Mouse (Mus musculus): Measurements from ENCODE around the gene Rep15. TPM values are rescaled to one million over a fixed set of nuclear protein-coding genes. Genes with fewer than 3 reads are reported as not detected.

Gene Rep15
- polyA plus RNA-seq, 1 experiment from 2014 or later: 2.5 TPM

GRCm38 (mm10) chr6:147008148-147008547 lies 24.2 kb upstream of the Rep15 start:
- Histone ChIP-seq H3K9me3 (ENCODE audit: control insufficient read depth, low read depth, low read length) (no peaks in the 10 kb centered on the region), H3K4me3 (ENCODE audit: low read depth, low read length) (no peak overlapping the region), H3K27ac (ENCODE audit: low read length) (no peak overlapping the region), H3K9ac (replicated peaks; ENCODE audit: low read depth, low read length) (no peak overlapping the region), H3K27me3 (ENCODE audit: control insufficient read depth, insufficient read depth, low read length) (no peaks in the 10 kb centered on the region), H3K36me3 (ENCODE audit: control insufficient read depth, insufficient read depth, low read length) (peaks cover 19% of the 10 kb centered on the region), H3K4me2 (replicated peaks; ENCODE audit: low read depth, low read length) (no peak overlapping the region), H3K4me1 (ENCODE audit: control insufficient read depth, insufficient read depth, low read length) (no peaks in the 10 kb centered on the region)
- 69% methylated on average over 3 of the region's 3 CpGs for WGBS
- no peak for ATAC-seq (ENCODE audit: insufficient number of reproducible peaks, insufficient read depth, low FRiP score, low read depth)

GRCm38 (mm10) chr6:147010358-147010757 lies 22.0 kb upstream of the Rep15 start:
- Histone ChIP-seq H3K36me3 (ENCODE audit: control insufficient read depth, insufficient read depth, low read length) (peaks cover 21% of the 10 kb centered on the region), H3K9ac (replicated peaks; ENCODE audit: low read depth, low read length) (no peak overlapping the region), H3K27me3 (ENCODE audit: control insufficient read depth, insufficient read depth, low read length) (no peaks in the 10 kb centered on the region), H3K4me2 (replicated peaks; ENCODE audit: low read depth, low read length) (no peak overlapping the region), H3K9me3 (ENCODE audit: control insufficient read depth, low read depth, low read length) (no peaks in the 10 kb centered on the region), H3K4me1 (ENCODE audit: control insufficient read depth, insufficient read depth, low read length) (no peaks in the 10 kb centered on the region), H3K27ac (ENCODE audit: low read length) (no peak overlapping the region), H3K4me3 (ENCODE audit: low read depth, low read length) (no peak overlapping the region)
- WGBS: 69% methylated on average over 6 of the region's 6 CpGs
- no peak for ATAC-seq (ENCODE audit: insufficient number of reproducible peaks, insufficient read depth, low FRiP score, low read depth)

- H3K4me3 ChIP-seq (ENCODE audit: low read depth, low read length): no peak overlapping the region
- no peak overlapping the region for H3K9ac ChIP-seq (replicated peaks; ENCODE audit: low read depth, low read length)
- H3K27ac ChIP-seq (ENCODE audit: low read length): no peak overlapping the region
- 84% methylated on average over 15 of the region's 15 CpGs for WGBS
- no peak for ATAC-seq (ENCODE audit: insufficient number of reproducible peaks, insufficient read depth, low FRiP score, low read depth)
- H3K36me3 ChIP-seq (ENCODE audit: control insufficient read depth, insufficient read depth, low read length): peaks cover 21% of the 10 kb centered on the region
- H3K4me1 ChIP-seq (ENCODE audit: control insufficient read depth, insufficient read depth, low read length): no peaks in the 10 kb centered on the region
- no peak overlapping the region for H3K4me2 ChIP-seq (replicated peaks; ENCODE audit: low read depth, low read length)
- H3K27me3 ChIP-seq (ENCODE audit: control insufficient read depth, insufficient read depth, low read length): no peaks in the 10 kb centered on the region
- no peaks in the 10 kb centered on the region for H3K9me3 ChIP-seq (ENCODE audit: control insufficient read depth, low read depth, low read length)
Observed at GRCm38 (mm10) chr6:147010811-147011520, 21.4 kb upstream of the Rep15 start.

- H3K9ac ChIP-seq (replicated peaks; ENCODE audit: low read depth, low read length): no peak overlapping the region
- H3K36me3 ChIP-seq (ENCODE audit: control insufficient read depth, insufficient read depth, low read length): peaks cover 24% of the 10 kb centered on the region
Observed at GRCm38 (mm10) chr6:147011555-147011954, 20.8 kb upstream of the Rep15 start.

GRCm38 (mm10) chr6:147011977-147012376 lies 20.4 kb upstream of the Rep15 start:
- Histone ChIP-seq H3K4me3 (ENCODE audit: low read depth, low read length) (no peak overlapping the region), H3K4me1 (ENCODE audit: control insufficient read depth, insufficient read depth, low read length) (no peaks in the 10 kb centered on the region), H3K4me2 (replicated peaks; ENCODE audit: low read depth, low read length) (no peak overlapping the region), H3K9me3 (ENCODE audit: control insufficient read depth, low read depth, low read length) (no peaks in the 10 kb centered on the region), H3K27me3 (ENCODE audit: control insufficient read depth, insufficient read depth, low read length) (no peaks in the 10 kb centered on the region), H3K9ac (replicated peaks; ENCODE audit: low read depth, low read length) (no peak overlapping the region), H3K27ac (ENCODE audit: low read length) (no peak overlapping the region), H3K36me3 (ENCODE audit: control insufficient read depth, insufficient read depth, low read length) (peaks cover 27% of the 10 kb centered on the region)
- WGBS: 81% methylated on average over 6 of the region's 6 CpGs
- no peak for ATAC-seq (ENCODE audit: insufficient number of reproducible peaks, insufficient read depth, low FRiP score, low read depth)

More at GRCm38 (mm10) chr6:147011555-147011954, 20.8 kb upstream of the Rep15 start:
- H3K4me3 ChIP-seq (ENCODE audit: low read depth, low read length): no peak overlapping the region
- H3K4me2 ChIP-seq (replicated peaks; ENCODE audit: low read depth, low read length): no peak overlapping the region
- 79% methylated on average over 6 of the region's 6 CpGs for WGBS
- H3K27ac ChIP-seq (ENCODE audit: low read length): no peak overlapping the region
- no peak for ATAC-seq (ENCODE audit: insufficient number of reproducible peaks, insufficient read depth, low FRiP score, low read depth)
- no peaks in the 10 kb centered on the region for H3K27me3 ChIP-seq (ENCODE audit: control insufficient read depth, insufficient read depth, low read length)
- H3K4me1 ChIP-seq (ENCODE audit: control insufficient read depth, insufficient read depth, low read length): no peaks in the 10 kb centered on the region
- no peaks in the 10 kb centered on the region for H3K9me3 ChIP-seq (ENCODE audit: control insufficient read depth, low read depth, low read length)

- Histone ChIP-seq H3K9me3 (ENCODE audit: control insufficient read depth, low read depth, low read length) (no peaks in the 10 kb centered on the region), H3K27ac (ENCODE audit: low read length) (no peak overlapping the region), H3K4me2 (replicated peaks; ENCODE audit: low read depth, low read length) (no peak overlapping the region), H3K4me1 (ENCODE audit: control insufficient read depth, insufficient read depth, low read length) (no peaks in the 10 kb centered on the region), H3K9ac (replicated peaks; ENCODE audit: low read depth, low read length) (no peak overlapping the region), H3K4me3 (ENCODE audit: low read depth, low read length) (no peak overlapping the region), H3K27me3 (ENCODE audit: control insufficient read depth, insufficient read depth, low read length) (no peaks in the 10 kb centered on the region), H3K36me3 (ENCODE audit: control insufficient read depth, insufficient read depth, low read length) (peaks cover 25% of the 10 kb centered on the region)
- no peak for ATAC-seq (ENCODE audit: insufficient number of reproducible peaks, insufficient read depth, low FRiP score, low read depth)
- 76% methylated on average over 1 of the region's 1 CpGs for WGBS
Observed at GRCm38 (mm10) chr6:147013546-147013945, 18.8 kb upstream of the Rep15 start.

GRCm38 (mm10) chr6:147017906-147018305 lies 14.5 kb upstream of the Rep15 start:
- H3K4me2 ChIP-seq (replicated peaks; ENCODE audit: low read depth, low read length): no peak overlapping the region
- ATAC-seq (ENCODE audit: insufficient number of reproducible peaks, insufficient read depth, low FRiP score, low read depth): no peak
- H3K9me3 ChIP-seq (ENCODE audit: control insufficient read depth, low read depth, low read length): no peaks in the 10 kb centered on the region
- no peak overlapping the region for H3K9ac ChIP-seq (replicated peaks; ENCODE audit: low read depth, low read length)
- H3K4me3 ChIP-seq (ENCODE audit: low read depth, low read length): no peak overlapping the region
- H3K27ac ChIP-seq (ENCODE audit: low read length): no peak overlapping the region
- no peaks in the 10 kb centered on the region for H3K27me3 ChIP-seq (ENCODE audit: control insufficient read depth, insufficient read depth, low read length)
- 90% methylated on average over 4 of the region's 4 CpGs for WGBS
- H3K4me1 ChIP-seq (ENCODE audit: control insufficient read depth, insufficient read depth, low read length): no peaks in the 10 kb centered on the region
- peaks cover 14% of the 10 kb centered on the region; the same call in 1 of the 2 replicates for H3K36me3 ChIP-seq (ENCODE audit: control insufficient read depth, insufficient read depth, low read length)

GRCm38 (mm10) chr6:147018364-147018763 lies 14.0 kb upstream of the Rep15 start:
- Histone ChIP-seq H3K9me3 (ENCODE audit: control insufficient read depth, low read depth, low read length) (no peaks in the 10 kb centered on the region), H3K27me3 (ENCODE audit: control insufficient read depth, insufficient read depth, low read length) (no peaks in the 10 kb centered on the region), H3K4me1 (ENCODE audit: control insufficient read depth, insufficient read depth, low read length) (no peaks in the 10 kb centered on the region), H3K36me3 (ENCODE audit: control insufficient read depth, insufficient read depth, low read length) (peaks cover 14% of the 10 kb centered on the region; the same call in 1 of the 2 replicates), H3K27ac (ENCODE audit: low read length) (no peak overlapping the region), H3K4me2 (replicated peaks; ENCODE audit: low read depth, low read length) (no peak overlapping the region), H3K9ac (replicated peaks; ENCODE audit: low read depth, low read length) (no peak overlapping the region), H3K4me3 (ENCODE audit: low read depth, low read length) (no peak overlapping the region)
- no peak for ATAC-seq (ENCODE audit: insufficient number of reproducible peaks, insufficient read depth, low FRiP score, low read depth)
- WGBS: 95% methylated on average over 5 of the region's 5 CpGs

GRCm38 (mm10) chr6:147021181-147021580 lies 11.2 kb upstream of the Rep15 start:
- WGBS: 95% methylated on average over 5 of the region's 5 CpGs
- H3K4me1 ChIP-seq (ENCODE audit: control insufficient read depth, insufficient read depth, low read length): no peaks in the 10 kb centered on the region
- ATAC-seq (ENCODE audit: insufficient number of reproducible peaks, insufficient read depth, low FRiP score, low read depth): no peak
- peaks cover 17% of the 10 kb centered on the region for H3K36me3 ChIP-seq (ENCODE audit: control insufficient read depth, insufficient read depth, low read length)
- H3K9me3 ChIP-seq (ENCODE audit: control insufficient read depth, low read depth, low read length): no peaks in the 10 kb centered on the region
- H3K9ac ChIP-seq (replicated peaks; ENCODE audit: low read depth, low read length): no peak overlapping the region
- no peaks in the 10 kb centered on the region for H3K27me3 ChIP-seq (ENCODE audit: control insufficient read depth, insufficient read depth, low read length)
- no peak overlapping the region for H3K27ac ChIP-seq (ENCODE audit: low read length)
- no peak overlapping the region for H3K4me2 ChIP-seq (replicated peaks; ENCODE audit: low read depth, low read length)
- H3K4me3 ChIP-seq (ENCODE audit: low read depth, low read length): no peak overlapping the region
